Mouse (Mus musculus): ENCODE data around the gene Fcgr4.
A peak's percentile ranks its signal among the peaks of the same experiment; 100 is the strongest.

Gene Fcgr4

GRCm38 (mm10) chr1:171033196-171033595 is 14.5 kb downstream of the Fcgr4 start:
- H3K36me3 ChIP-seq (ENCODE audit: control insufficient read depth, insufficient read depth, low read length, poor library complexity, severe bottlenecking), result no peaks in the 10 kb centered on the region
- DNase-seq (ENCODE audit: low read depth, low spot score), result no peak
- H3K27me3 ChIP-seq (ENCODE audit: control insufficient read depth, insufficient read depth, low read length, poor library complexity, severe bottlenecking), result no peaks in the 10 kb centered on the region; the same call in 1 of the 2 replicates

- Histone ChIP-seq H3K27me3 (ENCODE audit: control insufficient read depth, insufficient read depth, low read length, poor library complexity, severe bottlenecking) (no peaks in the 10 kb centered on the region; the same call in 1 of the 2 replicates), H3K36me3 (ENCODE audit: control insufficient read depth, insufficient read depth, low read length, poor library complexity, severe bottlenecking) (no peaks in the 10 kb centered on the region)
- peak; percentile 91 for DNase-seq (ENCODE audit: low read depth, low spot score)
Observed at GRCm38 (mm10) chr1:171033756-171034155, 15.0 kb downstream of the Fcgr4 start.

DNA sequence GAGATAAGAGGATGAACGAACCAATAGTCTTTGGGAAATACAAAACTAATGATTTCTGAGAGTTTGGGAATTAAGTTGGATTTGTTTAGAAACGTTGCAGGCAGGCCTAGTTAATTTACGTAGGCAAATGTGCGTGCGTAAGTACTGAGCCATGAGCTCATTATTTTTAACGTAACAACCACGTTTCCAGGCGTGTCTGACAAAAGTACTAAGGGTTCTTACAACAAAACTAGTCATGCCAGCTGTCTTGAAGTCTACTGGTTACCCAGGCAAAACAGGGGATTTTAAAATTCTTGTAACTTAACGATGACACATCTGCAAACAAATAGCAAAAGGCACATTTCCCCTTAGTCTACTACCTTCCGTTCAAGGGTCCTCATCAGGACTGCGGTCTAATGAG is 15.5 kb downstream of the Fcgr4 start:
- H3K27me3 ChIP-seq (ENCODE audit: control insufficient read depth, insufficient read depth, low read length, poor library complexity, severe bottlenecking), result no peaks in the 10 kb centered on the region; the same call in 1 of the 2 replicates
- peak; percentile 71 for DNase-seq (ENCODE audit: low read depth, low spot score)
- no peaks in the 10 kb centered on the region for H3K36me3 ChIP-seq (ENCODE audit: control insufficient read depth, insufficient read depth, low read length, poor library complexity, severe bottlenecking)

GRCm38 (mm10) chr1:171035611-171036010 is 16.9 kb downstream of the Fcgr4 start:
- peak; percentile 47 for DNase-seq (ENCODE audit: low read depth, low spot score)

GRCm38 (mm10) chr1:171036550-171037324 is 18.0 kb downstream of the Fcgr4 start:
- no peaks in the 10 kb centered on the region; the same call in 1 of the 2 replicates for H3K27me3 ChIP-seq (ENCODE audit: control insufficient read depth, insufficient read depth, low read length, poor library complexity, severe bottlenecking)
- peak; percentile 89 for DNase-seq (ENCODE audit: low read depth, low spot score)
- no peaks in the 10 kb centered on the region for H3K36me3 ChIP-seq (ENCODE audit: control insufficient read depth, insufficient read depth, low read length, poor library complexity, severe bottlenecking)

More at GRCm38 (mm10) chr1:171035611-171036010, 16.9 kb downstream of the Fcgr4 start:
- Histone ChIP-seq H3K36me3 (ENCODE audit: control insufficient read depth, insufficient read depth, low read length, poor library complexity, severe bottlenecking) (no peaks in the 10 kb centered on the region), H3K27me3 (ENCODE audit: control insufficient read depth, insufficient read depth, low read length, poor library complexity, severe bottlenecking) (no peaks in the 10 kb centered on the region; the same call in 1 of the 2 replicates)

- no peaks in the 10 kb centered on the region for H3K36me3 ChIP-seq (ENCODE audit: control insufficient read depth, insufficient read depth, low read length, poor library complexity, severe bottlenecking)
- peak; percentile 95 for DNase-seq (ENCODE audit: low read depth, low spot score)
Observed at GRCm38 (mm10) chr1:171037861-171038721, 19.4 kb downstream of the Fcgr4 start.

DNA sequence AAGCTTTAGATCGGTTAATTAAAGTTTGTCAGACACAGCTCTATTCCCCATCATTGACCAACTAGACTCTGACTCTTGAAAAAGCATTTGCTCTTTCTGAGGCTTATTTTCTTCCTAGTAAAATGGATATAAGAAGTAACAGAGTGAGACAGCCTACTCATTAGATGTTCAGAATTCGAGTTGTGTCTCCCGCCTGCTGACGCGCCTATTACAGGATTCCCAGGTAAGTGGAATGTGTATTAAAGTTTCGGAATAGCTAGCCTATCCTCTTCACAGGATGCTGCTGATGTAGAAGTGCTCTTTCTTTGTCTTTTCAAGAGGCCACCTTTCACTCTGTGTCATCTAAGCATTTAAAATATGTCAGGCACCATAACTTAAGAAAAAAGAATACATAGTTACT is 20.4 kb downstream of the Fcgr4 start:
- no peaks in the 10 kb centered on the region; the same call in 1 of the 2 replicates for H3K27me3 ChIP-seq (ENCODE audit: control insufficient read depth, insufficient read depth, low read length, poor library complexity, severe bottlenecking)
- no peak for DNase-seq (ENCODE audit: low read depth, low spot score)
- no peaks in the 10 kb centered on the region for H3K36me3 ChIP-seq (ENCODE audit: control insufficient read depth, insufficient read depth, low read length, poor library complexity, severe bottlenecking)

More at GRCm38 (mm10) chr1:171037861-171038721, 19.4 kb downstream of the Fcgr4 start:
- no peaks in the 10 kb centered on the region; the same call in 1 of the 2 replicates for H3K27me3 ChIP-seq (ENCODE audit: control insufficient read depth, insufficient read depth, low read length, poor library complexity, severe bottlenecking)

DNA sequence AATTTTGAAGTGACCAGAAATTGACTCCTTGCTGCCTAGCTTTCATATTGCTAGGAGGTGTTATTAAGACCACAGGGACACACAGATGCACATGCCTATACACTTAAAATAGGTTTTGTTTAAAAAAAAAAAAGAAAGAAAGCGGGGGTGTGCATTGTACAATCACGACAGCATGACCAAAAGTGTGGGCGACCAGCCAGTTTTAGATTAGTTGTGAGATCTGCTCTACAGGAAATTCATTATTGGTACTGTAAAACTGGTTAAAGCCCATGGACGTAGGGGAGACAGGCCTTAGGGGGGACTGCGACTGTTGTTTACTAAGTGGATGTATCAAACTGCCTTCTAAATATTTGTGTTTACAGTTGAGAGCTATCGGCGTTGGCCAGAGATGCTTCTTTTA is 21.2 kb downstream of the Fcgr4 start:
- Histone ChIP-seq H3K27me3 (ENCODE audit: control insufficient read depth, insufficient read depth, low read length, poor library complexity, severe bottlenecking) (no peaks in the 10 kb centered on the region; the same call in 1 of the 2 replicates), H3K36me3 (ENCODE audit: control insufficient read depth, insufficient read depth, low read length, poor library complexity, severe bottlenecking) (no peaks in the 10 kb centered on the region)
- no peak for DNase-seq (ENCODE audit: low read depth, low spot score)

DNA sequence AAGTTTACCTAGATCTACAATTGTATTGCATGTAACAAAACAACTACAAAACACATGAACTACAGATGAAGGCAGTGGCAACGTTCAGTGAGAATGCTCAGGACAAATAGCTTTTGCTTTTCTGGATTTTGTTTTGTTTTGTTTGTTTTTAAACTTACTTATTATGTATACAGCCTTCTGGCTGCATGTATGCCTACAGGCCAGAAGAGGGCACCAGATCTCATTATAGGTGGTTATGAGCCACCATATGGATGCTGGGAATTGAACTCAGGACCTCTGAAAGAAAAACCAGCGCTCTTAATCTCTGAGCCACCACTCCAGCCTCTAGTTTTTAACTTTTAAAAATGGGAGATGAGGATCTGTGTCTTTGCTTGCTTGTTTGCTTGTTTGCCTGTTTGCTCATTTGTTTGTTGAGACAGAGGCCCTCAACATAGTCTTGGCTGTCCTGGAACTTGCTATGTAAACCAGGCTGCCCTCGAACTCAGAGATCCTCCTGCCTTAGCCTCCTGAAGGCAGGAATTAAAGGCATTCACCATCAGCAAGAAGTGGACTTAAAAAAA is 25.0 kb downstream of the Fcgr4 start:
- Histone ChIP-seq H3K36me3 (ENCODE audit: control insufficient read depth, insufficient read depth, low read length, poor library complexity, severe bottlenecking) (no peaks in the 10 kb centered on the region), H3K27me3 (ENCODE audit: control insufficient read depth, insufficient read depth, low read length, poor library complexity, severe bottlenecking) (no peaks in the 10 kb centered on the region)
- DNase-seq (ENCODE audit: low read depth, low spot score), result peak; percentile 28

DNA sequence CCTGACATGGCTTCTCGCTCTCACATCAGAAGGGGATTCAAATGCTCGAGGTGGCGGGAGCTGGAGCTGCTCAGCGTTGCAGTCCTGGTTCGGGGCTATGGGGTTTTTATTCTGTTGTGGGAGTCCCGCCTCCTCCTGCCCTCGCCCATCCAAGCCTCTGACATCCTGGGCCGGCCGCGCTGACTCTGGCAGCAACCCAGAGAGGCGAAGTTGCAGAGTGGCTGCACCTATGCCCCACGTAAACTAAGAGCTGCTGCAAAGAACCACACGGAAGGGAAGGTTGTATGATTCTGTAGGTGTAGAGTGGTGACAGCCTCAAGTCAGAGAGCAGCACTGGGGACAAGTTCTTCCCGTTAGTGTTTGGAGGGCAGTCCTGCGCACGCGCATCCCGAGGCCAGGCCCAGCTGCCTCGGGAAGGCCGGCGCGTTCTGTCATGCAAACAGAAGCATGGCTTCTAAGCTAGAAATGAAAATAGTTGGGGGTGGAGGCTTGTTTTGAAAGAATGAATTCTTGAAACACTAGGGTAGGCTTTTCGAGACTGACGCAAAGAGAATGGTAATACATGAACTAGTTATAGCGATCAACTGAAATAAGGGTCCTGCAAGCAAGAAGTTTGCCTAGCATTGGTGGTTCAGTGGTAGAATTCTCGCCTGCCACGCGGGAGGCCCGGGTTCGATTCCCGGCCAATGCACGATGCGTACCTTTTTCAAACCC is 25.8 kb downstream of the Fcgr4 start:
- Histone ChIP-seq H3K27me3 (ENCODE audit: control insufficient read depth, insufficient read depth, low read length, poor library complexity, severe bottlenecking) (no peaks in the 10 kb centered on the region), H3K36me3 (ENCODE audit: control insufficient read depth, insufficient read depth, low read length, poor library complexity, severe bottlenecking) (no peaks in the 10 kb centered on the region)
- peak; percentile 96 for DNase-seq (ENCODE audit: low read depth, low spot score)

GRCm38 (mm10) chr1:171045079-171045465 is 26.4 kb downstream of the Fcgr4 start:
- H3K27me3 ChIP-seq (ENCODE audit: control insufficient read depth, insufficient read depth, low read length, poor library complexity, severe bottlenecking), result no peaks in the 10 kb centered on the region
- no peaks in the 10 kb centered on the region for H3K36me3 ChIP-seq (ENCODE audit: control insufficient read depth, insufficient read depth, low read length, poor library complexity, severe bottlenecking)
- DNase-seq (ENCODE audit: low read depth, low spot score), result no peak

- no peaks in the 10 kb centered on the region for H3K36me3 ChIP-seq (ENCODE audit: control insufficient read depth, insufficient read depth, low read length, poor library complexity, severe bottlenecking)
- no peaks in the 10 kb centered on the region for H3K27me3 ChIP-seq (ENCODE audit: control insufficient read depth, insufficient read depth, low read length, poor library complexity, severe bottlenecking)
- DNase-seq (ENCODE audit: low read depth, low spot score), result no peak
Observed at GRCm38 (mm10) chr1:171046501-171046900, 27.8 kb downstream of the Fcgr4 start.

GRCm38 (mm10) chr1:171049263-171049662 is 30.5 kb downstream of the Fcgr4 start:
- Histone ChIP-seq H3K36me3 (ENCODE audit: control insufficient read depth, insufficient read depth, low read length, poor library complexity, severe bottlenecking) (no peaks in the 10 kb centered on the region), H3K27me3 (ENCODE audit: control insufficient read depth, insufficient read depth, low read length, poor library complexity, severe bottlenecking) (no peaks in the 10 kb centered on the region)
- no peak for DNase-seq (ENCODE audit: low read depth, low spot score)

DNA sequence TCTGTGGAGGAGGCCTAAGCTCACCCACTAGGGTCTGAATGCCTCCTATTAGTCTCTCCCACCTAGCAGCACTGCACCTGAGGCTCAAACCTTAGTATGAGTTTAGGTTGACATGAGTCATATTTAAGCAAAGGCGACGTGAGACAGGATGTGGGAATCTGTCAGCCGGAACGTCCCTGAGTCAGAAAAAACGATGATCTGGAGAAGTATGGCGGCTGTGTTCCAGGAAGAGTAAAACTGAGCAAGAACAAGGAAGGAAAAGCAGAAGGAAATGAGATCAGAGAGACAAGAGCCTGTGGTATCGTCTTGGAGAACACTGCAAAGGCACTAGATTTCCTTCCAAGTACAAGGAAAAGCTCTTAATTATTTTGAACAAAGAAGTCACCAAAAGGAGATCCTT is 32.1 kb downstream of the Fcgr4 start:
- Histone ChIP-seq H3K36me3 (ENCODE audit: control insufficient read depth, insufficient read depth, low read length, poor library complexity, severe bottlenecking) (no peaks in the 10 kb centered on the region), H3K27me3 (ENCODE audit: control insufficient read depth, insufficient read depth, low read length, poor library complexity, severe bottlenecking) (no peaks in the 10 kb centered on the region)
- peak; percentile 65 for DNase-seq (ENCODE audit: low read depth, low spot score)
